Mouse (Mus musculus) kidney, adult 2 months (tissue): ENCODE measurements at regions not wholly inside any gene's neighbourhood (a gene's known extent, or its start where the extent isn't known, plus 50 kb on each side); places are given as distances from the start of the nearest gene placed in this dataset.

ENCODE experiments used
- CTCF ChIP-seq: fragments of 200-500 bp; conservative IDR thresholded peaks from 2 replicates; pipeline ENCODE4 v1.5.1; 2011; ENCODE audit warnings: low read depth, mild to moderate bottlenecking, control low read depth, low read length, moderate library complexity, mixed read lengths; ENCODE audit not compliant: insufficient read depth, insufficient read length
- POLR2A ChIP-seq: fragments of 200-500 bp; IDR thresholded peaks from one replicate; pipeline ENCODE4 v1.6.1; 2011; ENCODE audit warnings: low read depth, low read length, control low read depth

DNA sequence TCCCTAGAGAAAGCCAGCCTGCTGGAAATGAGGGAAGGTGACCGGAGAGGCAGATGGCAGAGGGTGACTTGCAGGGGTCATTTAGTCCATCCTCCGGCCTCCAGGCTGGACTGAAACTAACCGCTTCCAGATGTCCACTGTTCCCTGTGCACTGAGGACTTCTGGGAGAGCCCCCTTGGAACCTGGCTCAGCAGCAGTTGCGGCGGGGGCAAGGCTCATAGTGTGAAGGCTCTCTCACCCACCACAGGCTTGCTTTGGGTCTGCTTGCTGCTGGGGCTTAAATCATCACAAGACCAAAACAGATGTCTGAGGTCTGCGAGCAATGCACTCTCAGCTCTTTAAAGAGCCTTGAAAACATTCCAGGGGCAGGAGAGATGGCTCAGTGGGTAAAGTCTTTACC, 132.2 kb upstream of the Ccnd2 start:
- TF ChIP-seq CTCF (no peak), POLR2A (no peak)
